Mouse (Mus musculus): ENCODE results near the gene Cep78. TPM values are rescaled to one million over a fixed set of nuclear protein-coding genes. Genes with fewer than 3 reads are reported as not detected.

Cep78 gene
- polyA plus RNA-seq, 1 experiment from 2014 or later: 61.6 TPM

DNA sequence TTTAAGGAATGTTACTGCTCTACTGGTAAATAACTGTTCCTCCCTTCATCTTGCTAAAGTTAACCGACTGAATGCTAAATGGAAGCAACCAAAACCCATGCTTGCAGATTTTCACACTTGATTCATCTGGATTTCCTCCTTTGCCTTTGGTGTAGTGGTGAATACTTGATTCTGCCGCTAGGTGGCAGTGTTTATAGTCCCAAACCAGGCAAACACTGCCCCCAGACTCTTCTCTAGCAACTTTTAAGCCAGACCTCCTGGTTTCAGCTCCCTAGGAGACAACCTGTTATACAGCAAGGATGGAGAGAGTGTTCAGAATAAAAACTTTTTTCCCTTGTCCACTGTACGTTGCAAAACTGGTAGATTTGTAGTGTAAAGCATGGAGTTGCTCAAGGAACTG lies 13.4 kb upstream of the Cep78 start:
- Histone ChIP-seq H3K9me3 (no peaks in the 10 kb centered on the region), H3K36me3 (replicated peaks) (no peaks in the 10 kb centered on the region), H3K4me1 (0 out of 2 replicates have a peak, but pooled peaks cover 5% of the 10 kb centered on the region), H3K4me3 (no peak overlapping the region), H3K27me3 (replicated peaks; ENCODE audit: low read depth, poor library complexity, severe bottlenecking) (no peaks in the 10 kb centered on the region), H3K27ac (replicated peaks) (no peak overlapping the region)
- peak; percentile 62 for DNase-seq (ENCODE audit: low spot score)
- WGBS: 2% methylated on average over 3 of the region's 3 CpGs

DNA sequence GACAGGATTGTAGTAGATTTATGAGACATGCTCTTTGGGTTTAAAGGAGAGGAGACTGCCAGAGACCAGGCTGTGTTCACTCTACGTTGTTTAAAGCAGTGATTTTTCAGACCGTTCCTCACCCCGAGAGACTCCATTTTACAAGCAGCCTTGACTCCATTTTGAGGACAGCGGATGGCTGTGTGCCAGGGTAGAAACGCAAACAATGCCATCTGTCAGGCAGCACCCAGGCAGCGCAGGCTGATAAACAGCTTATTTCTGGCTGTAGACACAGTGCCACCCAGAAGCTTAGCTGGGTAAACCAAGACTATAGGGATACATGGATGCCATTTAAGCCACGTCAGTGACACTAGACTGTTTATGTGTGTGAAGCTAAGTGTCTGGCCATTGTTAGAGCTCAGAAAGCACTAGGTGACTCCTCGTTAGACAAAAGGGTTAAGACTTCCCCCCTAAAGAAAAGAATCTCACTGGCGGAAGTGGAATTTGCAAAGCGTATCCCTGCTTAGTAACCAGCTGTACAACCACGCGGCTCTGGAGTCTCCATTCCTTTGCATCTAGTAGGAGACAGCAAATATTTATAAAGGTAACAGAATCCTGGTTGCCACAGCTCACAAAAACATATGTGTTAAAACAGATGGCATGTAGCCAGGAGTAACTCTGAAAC lies 12.2 kb upstream of the Cep78 start:
- no peak overlapping the region for H3K27ac ChIP-seq (replicated peaks)

DNA sequence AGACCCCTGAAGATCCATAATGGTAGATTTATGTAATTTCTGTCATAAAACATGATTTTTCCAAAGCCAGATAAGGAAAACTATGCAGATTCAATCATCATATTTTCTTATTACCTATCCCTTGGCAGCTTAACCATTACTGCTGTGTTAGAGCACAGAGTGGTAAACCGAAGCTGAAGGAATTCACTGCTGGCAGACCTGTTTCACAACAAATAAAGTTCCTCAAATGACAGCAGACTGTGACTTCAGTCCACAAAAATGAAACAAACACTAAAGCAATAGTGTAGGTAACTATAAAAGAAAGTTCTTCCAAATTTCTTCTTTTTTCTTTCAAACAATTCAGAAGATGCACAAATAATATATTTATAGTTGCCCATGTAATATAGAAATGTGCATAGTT lies 5.3 kb upstream of the Cep78 start:
- H3K4me3 ChIP-seq: no peak overlapping the region
- no peaks in the 10 kb centered on the region for H3K9me3 ChIP-seq
- H3K4me1 ChIP-seq: peaks cover 6% of the 10 kb centered on the region; the same call in 1 of the 2 replicates
- peaks cover 15% of the 10 kb centered on the region; the same call in 1 of the 2 replicates for H3K36me3 ChIP-seq (replicated peaks)
- no peak overlapping the region for H3K27ac ChIP-seq (replicated peaks)
- DNase-seq (ENCODE audit: low spot score): no peak
- WGBS: 93% methylated on average over 1 of the region's 1 CpGs
- no peaks in the 10 kb centered on the region for H3K27me3 ChIP-seq (replicated peaks; ENCODE audit: low read depth, poor library complexity, severe bottlenecking)

More for the DNA sequence above, 12.2 kb upstream of the Cep78 start:
- no peaks in the 10 kb centered on the region for H3K36me3 ChIP-seq (replicated peaks)
- H3K9me3 ChIP-seq: no peaks in the 10 kb centered on the region
- no peaks in the 10 kb centered on the region for H3K27me3 ChIP-seq (replicated peaks; ENCODE audit: low read depth, poor library complexity, severe bottlenecking)
- 72% methylated on average over 12 of the region's 12 CpGs for WGBS
- H3K4me1 ChIP-seq: 0 out of 2 replicates have a peak, but pooled peaks cover 5% of the 10 kb centered on the region
- no peak for DNase-seq (ENCODE audit: low spot score)
- H3K4me3 ChIP-seq: no peak overlapping the region

DNA sequence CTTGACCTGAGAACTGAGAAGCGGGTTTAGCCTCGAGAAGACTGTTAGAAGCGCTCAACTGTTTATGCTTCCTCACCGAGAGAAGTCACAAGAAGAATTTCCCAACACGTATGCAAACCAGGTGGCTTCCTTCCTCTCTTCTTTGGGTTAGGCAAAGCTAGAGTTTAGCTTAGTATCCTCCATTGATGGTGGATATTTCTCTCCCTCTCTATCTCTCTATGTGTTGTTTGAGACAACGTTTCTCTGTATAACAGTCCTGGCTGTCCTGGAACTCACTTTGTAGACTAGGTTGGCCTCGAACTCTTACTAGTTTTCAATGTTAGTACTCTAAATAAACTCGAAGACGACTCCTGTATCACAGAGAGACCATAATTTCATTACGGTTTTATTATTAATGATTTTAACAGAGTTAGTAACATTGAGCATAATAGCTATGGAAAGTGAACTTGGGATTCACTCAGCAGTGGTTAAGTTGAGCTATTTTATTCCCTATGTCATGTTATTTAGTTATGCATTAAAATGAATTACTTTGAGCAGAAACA lies 454 bp upstream of the Cep78 start:
- H3K9me3 ChIP-seq: no peaks in the 10 kb centered on the region
- peak overlapping the region; percentile 90 for H3K4me3 ChIP-seq
- peaks cover 21% of the 10 kb centered on the region for H3K36me3 ChIP-seq (replicated peaks)
- H3K27me3 ChIP-seq (replicated peaks; ENCODE audit: low read depth, poor library complexity, severe bottlenecking): no peaks in the 10 kb centered on the region
- WGBS: 29% methylated on average over 10 of the region's 10 CpGs
- DNase-seq (ENCODE audit: low spot score): no peak
- peak overlapping the region; percentile 97 for H3K27ac ChIP-seq (replicated peaks)
- H3K4me1 ChIP-seq: peaks cover 24% of the 10 kb centered on the region

DNA sequence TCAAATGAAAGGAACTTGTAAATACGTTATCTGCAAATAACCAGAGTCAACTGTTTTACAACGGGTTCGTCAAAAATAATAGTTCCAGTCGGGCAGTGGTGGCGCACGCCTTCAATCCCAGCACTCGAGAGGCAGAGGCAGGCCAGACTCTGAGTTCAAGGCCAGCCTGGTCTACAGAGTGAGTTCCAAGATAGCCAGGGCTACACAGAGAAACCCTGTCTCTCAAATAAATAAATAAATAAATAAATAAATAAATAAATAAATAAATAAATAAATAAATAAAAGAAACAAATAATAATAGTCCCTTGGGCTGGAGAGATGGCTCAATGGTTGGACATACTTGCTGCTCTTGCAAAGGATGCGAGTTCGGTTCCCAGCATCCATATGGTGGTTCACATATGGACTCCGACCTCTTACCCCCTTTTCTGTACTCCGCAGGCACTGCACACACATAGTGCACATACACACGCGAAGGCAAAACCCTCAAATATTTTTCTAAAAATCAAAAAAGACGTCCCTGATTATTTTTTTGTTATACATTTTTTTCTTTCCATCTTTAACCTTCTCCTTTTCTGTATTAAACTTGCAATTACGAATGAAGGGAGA lies 947 bp downstream of the Cep78 start:
- Histone ChIP-seq H3K36me3 (replicated peaks) (peaks cover 34% of the 10 kb centered on the region), H3K4me1 (peaks cover 24% of the 10 kb centered on the region), H3K9me3 (no peaks in the 10 kb centered on the region), H3K27me3 (replicated peaks; ENCODE audit: low read depth, poor library complexity, severe bottlenecking) (no peaks in the 10 kb centered on the region), H3K4me3 (peak overlapping the region; percentile 90), H3K27ac (replicated peaks) (peak overlapping the region; percentile 97)
- peak; percentile 21 for DNase-seq (ENCODE audit: low spot score)
- 54% methylated on average over 15 of the region's 15 CpGs for WGBS

DNA sequence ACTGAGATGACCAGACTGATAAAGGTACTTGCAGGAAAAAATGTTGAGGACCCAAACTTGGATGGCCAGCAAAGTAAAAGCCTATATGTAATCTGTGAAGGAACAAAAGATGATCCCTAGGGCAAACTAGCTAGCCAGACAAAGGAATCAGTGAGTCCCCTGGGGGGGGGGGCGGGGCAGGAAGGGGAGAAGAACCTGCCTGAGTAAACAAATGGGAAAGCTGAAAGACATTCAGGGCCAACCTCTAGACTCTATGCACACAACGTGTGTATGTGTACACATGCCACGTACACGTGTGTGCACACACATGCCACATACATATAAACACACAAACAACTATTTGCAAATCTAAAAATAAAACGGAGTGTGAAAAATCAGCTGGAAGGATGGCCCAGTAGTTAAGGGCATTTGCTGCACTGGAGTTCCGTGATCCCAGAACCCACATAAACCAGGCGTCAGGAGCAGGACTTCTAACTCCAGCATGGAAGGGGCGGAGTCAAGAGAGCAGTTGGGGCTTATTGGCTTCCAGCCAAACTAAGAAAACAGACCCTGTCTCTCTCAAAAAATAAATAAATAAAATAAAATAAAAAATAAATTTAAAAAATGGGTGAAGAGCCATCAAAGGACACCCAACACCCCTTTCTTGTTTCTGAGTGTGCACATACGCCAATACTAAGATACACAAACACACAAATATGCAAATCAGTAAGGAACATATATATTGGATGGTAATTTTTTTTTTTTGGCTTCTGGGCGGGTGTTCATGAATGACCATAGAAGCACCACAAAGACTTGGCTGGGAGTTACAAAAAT lies 1.7 kb downstream of the Cep78 start:
- 48% methylated on average over 10 of the region's 10 CpGs for WGBS
- peak; percentile 21 for DNase-seq (ENCODE audit: low spot score)
- H3K4me1 ChIP-seq: peaks cover 24% of the 10 kb centered on the region
- no peak overlapping the region for H3K27ac ChIP-seq (replicated peaks)
- H3K9me3 ChIP-seq: no peaks in the 10 kb centered on the region
- no peaks in the 10 kb centered on the region for H3K27me3 ChIP-seq (replicated peaks; ENCODE audit: low read depth, poor library complexity, severe bottlenecking)
- H3K4me3 ChIP-seq: peak overlapping the region; percentile 90
- H3K36me3 ChIP-seq (replicated peaks): peaks cover 37% of the 10 kb centered on the region

DNA sequence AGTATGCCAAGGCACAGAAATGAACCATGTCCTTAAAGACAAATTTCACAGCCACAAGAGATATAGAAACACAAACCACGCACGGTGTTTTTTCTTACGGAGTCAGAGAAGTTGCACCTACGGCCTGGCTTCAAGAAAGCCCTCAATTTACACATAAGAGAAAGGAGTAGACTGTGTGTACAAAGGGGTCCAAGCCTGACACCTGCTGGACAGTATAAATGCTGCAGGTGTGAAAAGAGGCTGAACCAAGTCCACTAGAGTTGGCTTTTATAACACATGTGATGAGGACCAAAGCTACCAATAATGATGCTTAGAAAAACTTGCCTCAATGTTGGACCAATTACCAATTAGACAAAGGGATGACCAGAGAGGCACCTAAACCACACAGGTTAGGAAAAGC lies 2.9 kb downstream of the Cep78 start:
- DNase-seq (ENCODE audit: low spot score): peak; percentile 53
- Histone ChIP-seq H3K27ac (replicated peaks) (no peak overlapping the region), H3K27me3 (replicated peaks; ENCODE audit: low read depth, poor library complexity, severe bottlenecking) (no peaks in the 10 kb centered on the region), H3K9me3 (no peaks in the 10 kb centered on the region), H3K4me3 (no peak overlapping the region), H3K4me1 (peaks cover 24% of the 10 kb centered on the region), H3K36me3 (replicated peaks) (peaks cover 42% of the 10 kb centered on the region)
- WGBS: 74% methylated on average over 4 of the region's 4 CpGs

DNA sequence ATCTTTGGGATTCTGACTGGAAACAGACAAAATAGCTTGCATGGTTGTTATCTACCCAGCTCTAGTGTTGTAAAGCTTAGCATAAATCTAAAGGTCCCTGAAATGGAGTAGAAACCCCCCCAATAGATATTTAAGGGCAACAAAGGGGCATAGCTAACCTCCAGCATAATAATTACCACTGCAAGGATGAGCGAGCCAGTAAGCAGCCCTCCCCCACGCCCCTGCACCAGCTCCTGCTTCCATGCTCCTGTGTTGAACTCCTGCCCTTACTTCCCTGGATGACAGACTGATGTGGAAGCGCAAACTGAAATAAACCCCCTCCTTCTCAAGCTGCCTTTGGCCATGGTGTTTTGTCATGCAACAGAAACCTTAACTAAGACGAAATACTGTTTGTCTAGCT lies 11.4 kb downstream of the Cep78 start:
- H3K9me3 ChIP-seq: no peaks in the 10 kb centered on the region
- H3K36me3 ChIP-seq (replicated peaks): peaks cover 98% of the 10 kb centered on the region
- 85% methylated on average over 4 of the region's 4 CpGs for WGBS
- H3K4me1 ChIP-seq: no peaks in the 10 kb centered on the region
- H3K4me3 ChIP-seq: no peak overlapping the region
- H3K27ac ChIP-seq (replicated peaks): no peak overlapping the region
- DNase-seq (ENCODE audit: low spot score): no peak
- H3K27me3 ChIP-seq (replicated peaks; ENCODE audit: low read depth, poor library complexity, severe bottlenecking): no peaks in the 10 kb centered on the region

DNA sequence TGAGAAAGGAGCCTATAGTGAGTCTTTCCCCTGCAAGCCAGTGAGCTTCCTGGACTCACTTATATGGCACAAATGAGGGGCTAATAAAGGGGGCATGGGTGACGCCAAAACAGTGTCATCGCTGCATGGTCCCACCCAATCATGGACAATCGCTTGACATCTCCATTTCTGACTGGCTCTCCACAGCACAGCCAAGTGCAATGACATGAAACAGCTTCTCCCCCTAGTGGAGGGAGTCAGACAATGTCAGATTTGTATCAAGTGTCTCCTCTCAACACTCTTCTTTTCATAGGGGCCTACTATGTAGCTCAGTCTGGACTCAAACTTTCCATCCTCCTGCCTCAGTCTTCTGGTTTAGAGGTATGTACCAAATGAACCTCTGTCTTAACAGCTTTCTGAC lies 19.7 kb downstream of the Cep78 start:
- peaks cover 95% of the 10 kb centered on the region for H3K36me3 ChIP-seq (replicated peaks)
- no peaks in the 10 kb centered on the region for H3K4me1 ChIP-seq
- no peak for DNase-seq (ENCODE audit: low spot score)
- no peak overlapping the region for H3K4me3 ChIP-seq
- 79% methylated on average over 3 of the region's 3 CpGs for WGBS
- H3K27me3 ChIP-seq (replicated peaks; ENCODE audit: low read depth, poor library complexity, severe bottlenecking): no peaks in the 10 kb centered on the region
- no peaks in the 10 kb centered on the region for H3K9me3 ChIP-seq
- H3K27ac ChIP-seq (replicated peaks): no peak overlapping the region

DNA sequence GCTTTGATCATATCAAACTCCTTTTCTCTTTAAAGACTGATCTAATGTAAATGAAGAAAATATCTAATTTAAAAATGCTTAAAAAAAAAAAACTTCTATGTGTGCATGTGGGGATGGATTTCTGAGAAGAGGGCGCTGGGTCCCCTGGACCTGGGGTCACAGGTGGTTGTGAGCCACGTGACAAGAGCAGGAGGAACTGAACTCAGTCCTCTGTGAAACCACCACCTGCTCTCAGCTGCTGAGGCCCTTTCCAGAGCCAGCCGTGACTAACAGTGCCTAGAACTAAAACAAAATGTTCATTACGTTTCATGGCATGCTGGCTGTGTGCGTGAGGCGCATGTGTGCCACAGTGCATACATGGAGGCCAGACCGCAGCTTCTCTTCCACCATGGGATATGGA lies 20.3 kb downstream of the Cep78 start:
- Histone ChIP-seq H3K9me3 (no peaks in the 10 kb centered on the region), H3K4me3 (no peak overlapping the region), H3K4me1 (no peaks in the 10 kb centered on the region), H3K27me3 (replicated peaks; ENCODE audit: low read depth, poor library complexity, severe bottlenecking) (no peaks in the 10 kb centered on the region), H3K36me3 (replicated peaks) (peaks cover 95% of the 10 kb centered on the region), H3K27ac (replicated peaks) (no peak overlapping the region)
- WGBS: 93% methylated on average over 7 of the region's 7 CpGs
- no peak for DNase-seq (ENCODE audit: low spot score)

DNA sequence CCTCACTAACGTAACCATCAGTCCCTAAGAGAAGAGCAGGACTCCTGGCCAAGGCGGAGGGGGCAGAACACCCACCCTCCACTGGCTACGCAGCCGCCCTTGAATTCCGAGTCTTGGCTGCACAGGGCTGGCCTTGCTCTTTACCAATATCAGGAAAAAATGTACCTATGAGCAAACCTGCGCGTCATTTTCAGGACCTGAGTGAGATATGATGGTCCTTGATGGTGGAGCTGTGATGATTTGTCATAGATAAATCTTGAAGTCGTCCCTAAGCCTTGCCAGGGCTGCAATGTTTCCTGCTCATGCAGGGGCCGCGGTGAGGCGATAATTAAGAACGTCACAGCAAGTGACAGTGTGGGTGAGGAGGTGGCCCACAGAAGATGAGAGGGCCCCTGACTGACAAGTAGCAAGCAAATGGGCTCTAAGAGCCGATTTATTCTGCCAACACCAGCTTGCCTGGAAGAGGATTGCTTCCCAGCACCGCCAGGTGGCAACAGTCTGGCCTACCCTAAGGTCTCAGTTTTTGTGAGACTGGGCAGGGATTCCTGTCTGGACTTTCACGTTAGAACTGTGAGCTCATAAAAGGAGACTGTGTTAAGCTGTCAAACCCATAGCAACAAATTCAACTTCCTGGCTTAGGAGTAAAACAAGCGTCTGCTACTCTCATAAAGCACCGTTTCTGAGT lies 21.6 kb downstream of the Cep78 start:
- Histone ChIP-seq H3K4me1 (no peaks in the 10 kb centered on the region), H3K27me3 (replicated peaks; ENCODE audit: low read depth, poor library complexity, severe bottlenecking) (no peaks in the 10 kb centered on the region), H3K27ac (replicated peaks) (no peak overlapping the region), H3K36me3 (replicated peaks) (peaks cover 95% of the 10 kb centered on the region), H3K4me3 (no peak overlapping the region), H3K9me3 (no peaks in the 10 kb centered on the region)
- no peak for DNase-seq (ENCODE audit: low spot score)
- 93% methylated on average over 17 of the region's 17 CpGs for WGBS

DNA sequence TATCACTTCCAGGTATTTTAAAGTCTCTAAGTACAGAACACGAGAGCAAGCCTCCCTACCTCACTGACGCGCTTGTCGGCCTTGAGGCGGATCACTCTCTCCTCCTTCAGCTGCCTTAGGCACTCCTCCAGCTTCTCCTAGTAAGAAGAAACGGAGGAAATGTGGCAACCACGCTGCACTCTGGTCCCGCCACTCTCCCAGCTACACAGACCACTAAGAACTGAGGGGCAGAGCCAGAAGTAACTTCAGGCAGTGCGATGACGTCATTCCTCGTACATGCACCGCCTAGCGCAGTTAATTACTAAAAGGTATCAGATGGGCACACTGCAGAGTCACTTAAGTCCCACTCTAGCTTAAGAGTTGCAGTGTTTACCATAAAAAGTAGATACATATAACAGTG lies 22.5 kb downstream of the Cep78 start:
- Histone ChIP-seq H3K9me3 (no peaks in the 10 kb centered on the region), H3K27ac (replicated peaks) (no peak overlapping the region), H3K27me3 (replicated peaks; ENCODE audit: low read depth, poor library complexity, severe bottlenecking) (no peaks in the 10 kb centered on the region), H3K4me1 (no peaks in the 10 kb centered on the region), H3K4me3 (no peak overlapping the region), H3K36me3 (replicated peaks) (peaks cover 88% of the 10 kb centered on the region)
- DNase-seq (ENCODE audit: low spot score): no peak
- WGBS: 86% methylated on average over 13 of the region's 13 CpGs
